Mouse (Mus musculus) CH12.LX (cell line): ENCODE data around the gene Cd86. TPM values are rescaled to one million over a fixed set of nuclear protein-coding genes. Genes with fewer than 3 reads are reported as not detected.

ENCODE experiments used
- DNase-seq: peaks from one replicate; pipeline ENCODE4 v3.0.0-alpha.2; 2013; ENCODE audit errors: extremely low read depth
- H3K27ac ChIP-seq: 2 replicates; pipeline ENCODE4 v1.5.1; 2012; ENCODE audit warnings: low read depth, mild to moderate bottlenecking, control low read depth, moderate library complexity; ENCODE audit not compliant: insufficient read depth
- H3K27me3 ChIP-seq: replicated peaks from 2 replicates; pipeline ENCODE3; 2012; ENCODE audit warnings: inconsistent platforms
- H3K36me3 ChIP-seq, 2 experiments: replicated peaks in 1 of 2; 2 replicates each; pipeline versions ENCODE3 to v1.6.1; 2012; ENCODE audit warnings: inconsistent platforms in 1 of 2, low read length in 1 of 2, mild to moderate bottlenecking in 1 of 2, mixed read lengths in 1 of 2, moderate library complexity in 1 of 2; ENCODE audit not compliant: control insufficient read depth in 1 of 2, insufficient read depth in 1 of 2
- H3K4me1 ChIP-seq, 2 experiments: 2 replicates each; pipeline ENCODE4 v1.6.1; 2012; ENCODE audit warnings: inconsistent platforms in 1 of 2, moderate library complexity in 1 of 2; ENCODE audit not compliant: insufficient read depth in 2 of 2, control insufficient read depth in 1 of 2
- H3K4me2 ChIP-seq: 2 replicates; pipeline ENCODE4 v1.6.1; 2012; ENCODE audit warnings: low read depth, mild to moderate bottlenecking, control low read depth; ENCODE audit not compliant: poor library complexity, insufficient read depth, severe bottlenecking
- H3K4me3 ChIP-seq, 3 experiments: fragments of 150-350 bp in 1 of 3; sonication (generic) in 1 of 3; replicated peaks in 1 of 3; 2 replicates each; pipeline versions ENCODE3 to v1.5.1; 2011 to 2012; ENCODE audit warnings: low read depth in 2 of 3, low read length in 2 of 3, mild to moderate bottlenecking in 2 of 3, moderate library complexity in 2 of 3, control low read depth in 1 of 3, improper control_type of control experiment in 1 of 3, inconsistent platforms in 1 of 3, mixed read lengths in 1 of 3; ENCODE audit not compliant: poor library complexity in 1 of 3
- H3K79me2 ChIP-seq: replicated peaks from 2 replicates; pipeline ENCODE4 v1.6.1; 2012; ENCODE audit warnings: mild to moderate bottlenecking, moderate library complexity; ENCODE audit not compliant: control insufficient read depth, poor library complexity, insufficient read depth, severe bottlenecking; ENCODE audit errors: extremely low read depth
- H3K9ac ChIP-seq: 2 replicates; pipeline ENCODE4 v1.6.1; 2012; ENCODE audit warnings: low read depth, mild to moderate bottlenecking, control low read depth, moderate library complexity; ENCODE audit not compliant: insufficient read depth
- H3K9me3 ChIP-seq: replicated peaks from 2 replicates; pipeline ENCODE3; 2012; ENCODE audit warnings: low read length, inconsistent platforms, mixed read lengths
- BHLHE40 ChIP-seq: IDR thresholded peaks from 2 replicates; pipeline ENCODE4 v1.6.1; 2011; ENCODE audit warnings: mild to moderate bottlenecking, low read depth, low read length, improper control_type of control experiment
- CHD1 ChIP-seq: IDR thresholded peaks from 2 replicates; pipeline ENCODE4 v1.6.1; 2012; ENCODE audit warnings: low read depth, low read length, improper control_type of control experiment, inconsistent platforms
- CHD2 ChIP-seq: IDR thresholded peaks from 2 replicates; pipeline ENCODE4 v1.6.1; 2011; ENCODE audit warnings: low read length, improper control_type of control experiment
- CTCF ChIP-seq, 2 experiments: IDR thresholded peaks in 1 of 2; conservative IDR thresholded peaks in 1 of 2; 2 replicates each; pipeline ENCODE4 v1.5.1; 2011 to 2012; ENCODE audit warnings: low read depth in 2 of 2, low read length in 2 of 2, improper control_type of control experiment in 1 of 2, inconsistent platforms in 1 of 2, mild to moderate bottlenecking in 1 of 2, moderate library complexity in 1 of 2
- EP300 ChIP-seq: IDR thresholded peaks from 2 replicates; pipeline ENCODE4 v1.6.1; 2011; ENCODE audit warnings: low read length, improper control_type of control experiment
- GABPA ChIP-seq: IDR thresholded peaks from 2 replicates; pipeline ENCODE4 v1.6.1; 2012; ENCODE audit warnings: low read depth, low read length, improper control_type of control experiment, inconsistent platforms; ENCODE audit not compliant: insufficient replicate concordance
- IRF4 ChIP-seq: IDR thresholded peaks from 2 replicates; pipeline ENCODE4 v1.6.1; 2014; ENCODE audit warnings: low read depth, mild to moderate bottlenecking, inconsistent platforms, low read length, improper control_type of control experiment
- KAT2A ChIP-seq: IDR thresholded peaks from 2 replicates; pipeline ENCODE4 v1.6.1; 2012; ENCODE audit warnings: low read length, improper control_type of control experiment, inconsistent platforms; ENCODE audit not compliant: insufficient replicate concordance
- MAFK ChIP-seq: IDR thresholded peaks from 2 replicates; pipeline ENCODE4 v1.6.1; 2011; ENCODE audit warnings: low read length, improper control_type of control experiment; ENCODE audit not compliant: insufficient replicate concordance
- MAZ ChIP-seq: IDR thresholded peaks from 2 replicates; pipeline ENCODE4 v1.6.1; 2012; ENCODE audit warnings: low read depth, mild to moderate bottlenecking, inconsistent platforms, low read length, improper control_type of control experiment, moderate library complexity
- MEF2A ChIP-seq: IDR thresholded peaks from 2 replicates; pipeline ENCODE4 v1.6.1; 2014; ENCODE audit warnings: low read depth, mild to moderate bottlenecking, inconsistent platforms, low read length, improper control_type of control experiment, borderline replicate concordance
- MXI1 ChIP-seq: IDR thresholded peaks from 2 replicates; pipeline ENCODE4 v1.6.1; 2011; ENCODE audit warnings: mild to moderate bottlenecking, low read depth, low read length, improper control_type of control experiment
- MYC ChIP-seq: IDR thresholded peaks from 2 replicates; pipeline ENCODE4 v1.6.1; 2011; ENCODE audit warnings: low read depth, mild to moderate bottlenecking, improper control_type of control experiment, low read length
- NRF1 ChIP-seq: IDR thresholded peaks from 2 replicates; pipeline ENCODE4 v1.6.1; 2014; ENCODE audit warnings: low read depth, mild to moderate bottlenecking, inconsistent platforms, low read length, improper control_type of control experiment, moderate library complexity
- POLR2AphosphoS2 ChIP-seq: IDR thresholded peaks from 2 replicates; pipeline ENCODE4 v1.6.1; 2011; ENCODE audit warnings: low read depth, low read length, improper control_type of control experiment
- TBP ChIP-seq: conservative IDR thresholded peaks from 2 replicates; pipeline ENCODE4 v1.6.1; 2011; ENCODE audit warnings: low read depth, low read length, improper control_type of control experiment
- UBTF ChIP-seq: IDR thresholded peaks from 2 replicates; pipeline ENCODE4 v1.6.1; 2012; ENCODE audit warnings: low read depth, mild to moderate bottlenecking, inconsistent platforms, low read length, improper control_type of control experiment, moderate library complexity
- USF1 ChIP-seq: IDR thresholded peaks from 2 replicates; pipeline ENCODE4 v1.6.1; 2014; ENCODE audit warnings: low read depth, mild to moderate bottlenecking, inconsistent platforms, low read length, improper control_type of control experiment
- USF2 ChIP-seq: conservative IDR thresholded peaks from 2 replicates; pipeline ENCODE4 v1.6.1; 2011; ENCODE audit warnings: low read depth, low read length, improper control_type of control experiment
- ZC3H11A ChIP-seq: IDR thresholded peaks from 2 replicates; pipeline ENCODE4 v1.6.1; 2012; ENCODE audit warnings: low read depth, mild to moderate bottlenecking, inconsistent platforms, low read length, improper control_type of control experiment
- ZKSCAN1 ChIP-seq: IDR thresholded peaks from 2 replicates; pipeline ENCODE4 v1.6.1; 2012; ENCODE audit warnings: low read depth, inconsistent platforms, low read length, improper control_type of control experiment, borderline replicate concordance
- ZMIZ1 ChIP-seq: IDR thresholded peaks from 2 replicates; pipeline ENCODE4 v1.6.1; 2012; ENCODE audit warnings: low read depth, mild to moderate bottlenecking, inconsistent platforms, low read length, improper control_type of control experiment
- dilution Hi-C: fragments of 300-500 bp; cut with MboI; formaldehyde crosslinking; loops from 2 replicates; pipeline ENCODE4 v1.14.3; 2020; ENCODE audit warnings: low sequenced_read_pairs; ENCODE audit not compliant: extremely low pct_unique_long_range_greater_than_20kb, extremely low pct_ligation_motif_present
- in situ Hi-C: fragments of 300-500 bp; cut with MboI; formaldehyde crosslinking; loops from 3 replicates; pipeline ENCODE4 v1.14.3; 2019; ENCODE audit warnings: low sequenced_read_pairs, low pct_ligation_motif_present, low pct_unique_long_range_greater_than_20kb, mixed read lengths
- polyA plus RNA-seq: library from polyadenylated mRNA; unstranded; fragments of >175 nt; gene quantifications from 2 replicates; pipeline ENCODE4 v1.2.1, GENCODE M21; 2012; ENCODE audit warnings: low read depth; ENCODE audit not compliant: insufficient read length
- total RNA-seq, 2 experiments: library from RNA; depleted of rRNA; stranded (reverse); fragments of 300-350 nt in 1 of 2; fragments of >200 nt in 1 of 2; gene quantifications; 2 replicates each; pipeline ENCODE4 v1.2.3; 2012 to 2014

The Cd86 gene
- total and polyA plus RNA-seq, 3 experiments = 102 to 191 (median 113) TPM

DNA sequence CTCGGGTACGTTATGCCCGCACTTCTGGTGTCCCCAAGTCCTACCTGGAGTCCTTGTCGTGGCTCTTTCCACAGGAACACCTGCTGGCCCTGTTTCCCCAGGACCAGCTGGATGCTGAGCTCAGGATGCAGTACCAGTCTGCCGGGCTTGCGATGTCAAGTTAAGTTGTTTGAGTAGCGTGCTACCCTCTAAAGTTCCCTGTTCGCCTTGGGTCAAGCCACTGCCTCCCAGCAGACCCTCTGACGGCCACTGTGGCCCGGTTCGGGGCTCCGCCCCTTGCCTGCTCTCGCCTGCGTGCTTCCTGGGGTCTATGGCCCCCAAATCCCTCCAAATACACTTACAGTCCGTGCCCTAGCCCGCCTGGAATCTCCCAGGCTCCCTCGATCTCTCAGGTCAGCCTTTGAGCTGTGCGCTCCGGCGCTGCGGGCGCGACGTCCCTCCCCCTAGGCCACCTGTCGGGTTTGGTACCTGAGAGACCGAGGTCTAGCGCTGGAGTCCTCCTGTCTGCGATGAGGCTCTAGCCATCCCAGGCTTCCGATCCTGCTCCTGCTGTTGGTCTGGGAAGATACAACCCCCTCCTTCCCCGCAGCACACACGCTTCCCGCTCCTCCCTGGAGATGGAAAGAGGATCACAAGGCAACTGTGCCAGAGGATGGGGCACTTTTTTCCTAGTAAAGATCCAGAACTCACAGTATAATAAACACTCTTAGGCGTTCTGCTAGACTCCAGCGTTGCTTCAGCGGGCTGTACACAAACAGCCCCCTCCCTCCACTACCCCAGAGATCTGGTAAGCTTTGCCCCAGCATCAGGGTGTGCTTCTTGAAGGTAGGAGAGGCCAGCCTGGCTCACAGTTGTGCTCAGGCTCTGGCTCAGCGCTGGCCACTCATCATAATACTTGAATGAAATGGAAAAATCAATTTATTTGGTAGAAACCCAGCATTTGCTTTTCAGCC is 104.2 kb downstream of the Cd86 start, which contains the start of gene Casr:
Gene Casr, minus strand, starts transcription at position 756 of the 953 bp plus-strand sequence.
- no peaks in the 10 kb centered on the region for H3K27me3 ChIP-seq
- no peak for DNase-seq
- H3K4me1 ChIP-seq = no peaks in the 10 kb centered on the region
- no peak within 1 kb of the TSS for H3K27ac ChIP-seq
- no peak within 1 kb of the TSS for H3K4me3 ChIP-seq
- no peaks in the 10 kb centered on the region for H3K79me2 ChIP-seq
- dilution Hi-C loops = no loop called here
- TF ChIP-seq EP300 = no peak
- TF ChIP-seq MYC = no peak
- no peak for TF ChIP-seq IRF4
- TF ChIP-seq KAT2A = no peak
- no peak for TF ChIP-seq POLR2AphosphoS2
- TF ChIP-seq UBTF = no peak
- TF ChIP-seq ZKSCAN1 = no peak
- no peak for TF ChIP-seq TBP
- TF ChIP-seq CTCF (conservative IDR thresholded peaks at IDR 0.05 in 1 of 2, IDR thresholded peaks at IDR 0.05 in 1 of 2; ENCODE audit: low read depth in 2 of 2, low read length in 2 of 2) = no peak
- in situ Hi-C loops = no loop called here
- H3K36me3 ChIP-seq = no peaks in the 10 kb centered on the region
- H3K9me3 ChIP-seq = no peaks in the 10 kb centered on the region
- H3K9ac ChIP-seq = no peak within 1 kb of the TSS
- H3K4me2 ChIP-seq = no peak within 1 kb of the TSS

DNA sequence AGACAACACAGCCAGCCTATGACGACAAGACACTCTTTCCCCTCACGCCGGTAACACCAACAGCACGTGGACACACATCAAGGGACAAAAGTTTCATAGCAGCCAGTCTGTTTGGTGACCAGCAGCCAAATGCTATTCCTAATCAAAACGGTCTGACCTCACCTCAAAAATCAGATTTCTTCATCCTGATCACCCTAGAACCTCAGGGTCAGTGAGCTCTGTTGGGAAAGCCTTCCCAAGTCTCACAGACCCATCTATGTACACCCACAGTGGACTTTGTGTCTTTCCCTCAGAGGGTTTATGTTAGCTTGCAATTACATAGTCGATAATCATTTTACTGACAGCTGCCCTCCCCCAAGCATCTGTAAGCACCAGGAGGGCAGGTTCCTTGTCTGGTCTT is 106.3 kb downstream of the Cd86 start:
- TF ChIP-seq MAFK = no peak
- TF ChIP-seq ZMIZ1 = no peak
- TF ChIP-seq GABPA = no peak
- no peak for TF ChIP-seq USF1
- TF ChIP-seq EP300 = no peak
- no peak for TF ChIP-seq BHLHE40
- no peak for TF ChIP-seq CHD2
- no peak for TF ChIP-seq MEF2A
- no peak for TF ChIP-seq MXI1
- TF ChIP-seq CHD1 = no peak
- TF ChIP-seq ZC3H11A = no peak
- TF ChIP-seq NRF1 = no peak
- TF ChIP-seq USF2 = no peak
- TF ChIP-seq MAZ = no peak
- TF ChIP-seq, all 38 proteins: peak for 0
- H3K4me3 ChIP-seq = no peak overlapping the region
- DNase-seq = no peak
- H3K27me3 ChIP-seq = no peaks in the 10 kb centered on the region
- no peaks in the 10 kb centered on the region for H3K4me1 ChIP-seq
- in situ Hi-C loops (no loop called here), dilution Hi-C loops (no loop called here)
- H3K36me3 ChIP-seq = no peaks in the 10 kb centered on the region
- H3K4me2 ChIP-seq = no peak overlapping the region
- no peaks in the 10 kb centered on the region for H3K9me3 ChIP-seq
- H3K79me2 ChIP-seq = no peaks in the 10 kb centered on the region
- no peak overlapping the region for H3K27ac ChIP-seq
- no peak overlapping the region for H3K9ac ChIP-seq
